Mouse (Mus musculus) heart, postnatal 14 days (tissue): Measurements from ENCODE around the gene Pcbp1. TPM values are rescaled to one million over a fixed set of nuclear protein-coding genes. Genes with fewer than 3 reads are reported as not detected.

Source experiments
- microRNA-seq, 2 experiments: library from miRNA; unstranded; fragments of <30 nt; microRNA quantifications; one replicate each; pipeline ENCODE4 v1.2.0; 2021 to 2022
- total RNA-seq, 2 experiments: library from RNA; stranded (reverse); gene quantifications; 2 replicates each; pipeline ENCODE4 v1.2.3; 2021

Pcbp1 gene
- total RNA-seq, 2 experiments from 2014 or later: 168 to 179 TPM

Small RNA genes within 50 kb of the gene (microRNA-seq; reads per million reads assigned to microRNA genes)
- gene Gm22184: 0 reads per million in 2 experiments

Other genes with a start within 250 kb of the Pcbp1 start
- gene Fam136a, start 160.7 kb downstream of the Pcbp1 start, total RNA-seq: 10 to 100 TPM; 26.0 to 27.2 TPM
- 10 to 100 TPM; 51.1 to 52.4 TPM for gene Snrpg, start 155.0 kb downstream of the Pcbp1 start, total RNA-seq
- 10 to 100 TPM; 68.1 to 69.2 TPM for gene Pcyox1, start 129.2 kb downstream of the Pcbp1 start, total RNA-seq
- 10 to 100 TPM; 38.5 to 39.9 TPM for gene Tia1, start 122.1 kb downstream of the Pcbp1 start, total RNA-seq
- gene Gm44790, start 99.7 kb downstream of the Pcbp1 start, total RNA-seq: not detected
- 10 to 100 TPM; 11.4 to 12.4 TPM for gene C87436, start 87.9 kb downstream of the Pcbp1 start, total RNA-seq
- under 1 TPM in 1 of 2 experiments, not detected in 1; 0.27 TPM for gene Asprv1, start 101.8 kb upstream of the Pcbp1 start, total RNA-seq
- 1 to 10 TPM; 7.8 to 8.0 TPM for gene Mxd1, start 142.8 kb upstream of the Pcbp1 start, total RNA-seq
- gene Snrnp27, start 158.2 kb upstream of the Pcbp1 start, total RNA-seq: 10 to 100 TPM; 40.1 to 45.9 TPM
- 1 to 10 TPM; 6.7 to 6.9 TPM for gene Gmcl1, start 207.1 kb upstream of the Pcbp1 start, total RNA-seq